Mouse (Mus musculus) MN1 (cell line): ENCODE data around the gene Stab2.

ENCODE experiments used
- DNase-seq: peaks from one replicate; pipeline ENCODE4 v3.0.0-alpha.2; 2016; ENCODE audit warnings: low spot score

The Stab2 gene

GRCm38 (mm10) chr10:86825871-86826522 is 181.8 kb downstream of the Stab2 start:
- DNase-seq: no peak

GRCm38 (mm10) chr10:86824871-86825270 is 183.0 kb downstream of the Stab2 start:
- DNase-seq: no peak

DNA sequence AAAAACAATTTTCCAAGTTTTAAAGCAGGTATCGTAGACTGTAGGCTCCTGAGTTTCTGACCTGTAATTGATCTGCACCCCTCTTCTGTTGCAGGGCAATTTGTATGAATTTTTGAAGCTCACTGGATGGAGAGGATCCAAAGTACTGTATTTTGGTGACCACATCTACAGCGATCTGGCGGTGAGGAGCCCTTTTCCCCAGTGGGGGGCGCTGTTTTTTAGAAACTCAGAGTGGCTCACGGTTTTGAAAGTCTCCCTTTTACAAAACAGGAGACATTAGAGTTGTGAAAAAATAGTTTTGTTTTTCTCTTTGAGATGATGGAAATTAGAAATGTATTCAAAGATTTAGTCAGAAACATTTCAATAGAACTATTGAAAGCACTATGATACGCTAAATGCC is 183.7 kb downstream of the Stab2 start:
- no peak for DNase-seq

DNA sequence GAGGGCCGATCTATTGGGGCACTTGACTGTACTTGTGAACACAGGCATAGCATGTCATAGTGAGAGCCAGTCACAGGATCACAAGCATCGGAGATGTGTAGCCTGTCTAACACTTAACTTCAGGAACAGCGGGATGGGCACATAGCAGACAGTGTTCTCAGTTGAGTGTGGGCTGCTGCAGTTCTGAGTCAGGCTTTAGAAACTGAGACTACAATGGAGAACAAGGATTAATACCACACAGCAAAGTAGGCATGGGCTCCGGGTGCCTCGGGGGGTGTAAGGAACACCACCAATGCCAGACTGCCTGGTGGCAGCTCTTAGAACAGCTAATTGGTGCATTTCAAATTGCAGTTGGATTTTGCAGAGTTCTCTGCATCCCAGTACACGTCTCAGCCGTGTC is 186.8 kb downstream of the Stab2 start:
- no peak for DNase-seq

- no peak for DNase-seq
Measured at GRCm38 (mm10) chr10:86819649-86820165, 188.1 kb downstream of the Stab2 start.

DNA sequence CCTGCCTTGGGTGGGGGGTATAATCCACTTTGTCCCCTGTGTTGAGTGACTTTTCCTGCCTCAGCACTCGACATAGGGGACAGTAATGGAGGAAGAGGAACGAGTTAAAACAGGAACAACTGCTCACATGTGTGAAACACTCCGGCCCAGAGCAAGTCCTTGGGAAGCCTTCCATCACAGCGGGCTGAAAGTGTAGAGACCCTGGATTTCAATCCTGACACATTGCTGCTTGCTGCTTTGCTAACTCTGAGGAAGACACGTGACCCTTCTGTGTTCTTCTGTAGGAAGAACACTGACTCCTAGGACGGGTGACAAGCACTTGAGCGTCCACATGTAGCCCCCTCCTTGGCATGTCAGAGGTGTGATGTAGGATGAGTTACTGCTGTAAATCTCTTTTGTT is 192.7 kb downstream of the Stab2 start:
- no peak for DNase-seq

- no peak for DNase-seq
Measured at GRCm38 (mm10) chr10:86814292-86815131, 193.3 kb downstream of the Stab2 start.

- DNase-seq: no peak
Measured at GRCm38 (mm10) chr10:86810612-86811011, 197.2 kb downstream of the Stab2 start.

DNA sequence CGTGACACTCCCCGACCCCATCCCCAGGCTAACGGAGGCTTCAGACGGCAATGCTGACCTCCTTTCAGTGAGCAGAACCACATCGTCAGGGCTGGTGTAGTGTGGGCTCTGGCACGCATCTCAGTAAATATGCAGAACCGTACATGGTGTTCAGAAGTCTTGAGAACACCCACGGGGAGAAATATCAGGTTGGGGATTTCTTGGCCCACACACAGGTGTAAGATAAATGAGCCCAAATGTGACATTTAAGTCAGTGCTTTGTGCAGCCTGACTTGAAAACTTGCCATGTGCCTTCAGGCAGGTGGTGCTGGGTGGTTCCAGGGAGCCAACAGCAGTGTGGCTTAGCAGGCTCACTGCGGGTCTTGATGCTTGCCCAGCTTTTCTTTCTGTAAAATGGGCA is 197.8 kb downstream of the Stab2 start:
- no peak for DNase-seq

DNA sequence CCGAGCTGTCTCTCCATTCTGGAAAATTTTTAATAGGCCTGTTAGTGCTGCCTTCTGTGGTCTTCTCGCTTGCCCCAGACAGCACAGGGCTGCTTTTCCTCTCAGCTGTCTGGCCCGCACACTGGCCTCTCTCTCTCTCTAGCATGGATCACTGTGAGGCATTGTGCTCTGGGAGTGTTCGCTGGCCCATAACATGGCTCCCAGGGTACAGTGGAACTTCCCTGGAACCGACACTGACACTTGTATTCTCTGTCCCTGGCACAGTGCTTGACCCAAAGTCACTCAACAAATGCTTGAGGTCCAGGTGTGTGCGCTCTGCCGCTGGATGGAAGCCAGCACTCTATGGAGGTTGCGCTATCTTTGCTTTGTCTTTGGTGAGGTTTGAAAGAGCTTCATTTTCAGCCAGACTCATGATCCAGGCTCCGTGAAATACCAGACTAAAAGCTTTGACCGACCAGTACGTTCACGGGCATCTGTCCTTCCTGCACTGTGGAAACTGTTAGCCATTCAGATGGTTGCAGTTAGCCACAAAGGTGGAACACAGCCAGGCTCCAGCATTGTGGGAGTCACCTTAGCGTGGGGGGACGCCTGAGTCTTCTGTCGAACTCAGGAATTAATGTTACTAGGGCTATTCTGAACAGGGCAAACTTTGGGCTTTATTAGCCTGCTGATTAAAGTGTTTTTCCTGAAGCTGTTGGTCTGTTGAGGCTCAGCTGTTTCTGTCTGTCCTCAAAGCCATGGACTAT is 199.6 kb downstream of the Stab2 start:
- DNase-seq: no peak

- DNase-seq: no peak
Measured at GRCm38 (mm10) chr10:86807362-86807761, 200.5 kb downstream of the Stab2 start.

DNA sequence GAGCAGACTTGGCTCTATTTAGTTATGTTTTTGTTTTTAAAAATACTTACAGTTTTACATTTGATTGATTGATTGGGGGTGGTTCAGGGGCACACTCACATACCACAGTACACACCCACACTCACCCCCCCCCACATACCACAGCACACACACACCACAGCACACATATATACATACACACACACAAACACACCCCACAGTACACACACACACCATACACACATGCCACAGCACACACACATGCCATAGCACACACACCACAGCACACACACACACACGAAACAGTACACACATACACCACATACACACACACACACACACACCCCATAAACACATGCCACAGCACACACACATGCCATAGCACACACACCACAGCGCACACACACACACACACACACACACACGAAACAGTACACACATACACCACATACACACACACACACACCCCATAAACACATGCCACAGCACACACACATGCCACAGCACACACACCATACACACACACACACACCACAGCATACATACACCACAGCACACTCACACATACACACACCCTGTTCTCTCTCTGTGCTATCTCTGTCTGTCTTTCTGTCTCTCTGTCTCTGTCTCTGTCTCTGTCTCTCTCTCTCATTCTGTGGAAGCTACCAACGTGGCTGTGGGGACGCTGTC is 211.6 kb downstream of the Stab2 start:
- DNase-seq: no peak

DNA sequence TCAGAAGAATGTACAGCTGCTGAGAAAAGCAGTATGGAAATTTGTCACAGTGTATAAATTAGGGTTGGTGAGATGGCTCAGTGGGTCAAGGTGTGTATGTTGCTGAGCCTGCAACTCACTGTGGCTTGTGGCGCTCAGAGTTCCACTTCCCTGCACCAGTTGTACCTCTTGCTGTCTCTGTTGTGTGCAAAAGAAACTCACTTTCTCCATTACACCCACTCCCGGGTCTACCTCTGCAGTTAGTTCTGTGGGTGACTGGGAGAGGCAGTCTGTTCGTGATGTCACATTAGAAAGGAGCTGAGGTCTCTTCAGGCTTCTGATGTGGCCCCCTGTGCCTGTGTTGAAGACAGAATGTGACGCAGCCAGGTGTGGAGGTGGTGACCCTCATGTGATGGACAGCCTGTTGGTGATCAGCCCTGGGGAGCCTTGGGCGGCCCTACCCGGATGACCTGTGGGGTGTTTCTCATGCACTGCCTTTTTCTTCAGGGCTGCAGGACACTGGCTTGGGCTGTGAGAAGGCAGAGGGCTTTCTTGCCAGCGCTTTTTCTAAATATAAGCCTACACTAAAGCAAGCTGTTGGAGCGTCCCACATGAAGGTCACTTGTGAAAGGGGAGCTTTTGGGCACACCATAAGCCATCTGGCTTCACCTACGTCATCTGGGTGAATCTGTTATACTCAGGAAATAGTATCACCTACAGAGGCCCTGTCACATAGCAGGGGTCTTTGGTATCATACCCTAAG is 212.9 kb downstream of the Stab2 start:
- DNase-seq: no peak

DNA sequence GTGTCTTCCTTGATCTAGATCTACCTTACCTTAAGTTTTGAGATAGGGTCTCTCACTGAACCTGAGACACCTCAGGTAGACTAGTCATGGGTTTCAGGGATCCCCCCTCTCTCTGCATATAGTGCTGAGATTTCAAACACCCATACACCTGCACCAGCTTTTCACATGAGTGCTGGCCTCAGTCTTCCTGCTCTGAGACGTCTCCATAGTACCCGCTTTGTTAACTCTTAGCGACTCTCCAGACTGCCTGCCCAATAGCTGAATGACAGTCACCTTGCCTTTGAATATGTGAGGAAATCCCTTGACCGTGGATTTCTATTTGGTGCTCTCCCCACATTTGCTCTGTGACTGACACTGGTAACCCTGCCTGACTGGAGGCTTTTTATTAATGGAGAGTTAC is 213.6 kb downstream of the Stab2 start:
- no peak for DNase-seq

DNA sequence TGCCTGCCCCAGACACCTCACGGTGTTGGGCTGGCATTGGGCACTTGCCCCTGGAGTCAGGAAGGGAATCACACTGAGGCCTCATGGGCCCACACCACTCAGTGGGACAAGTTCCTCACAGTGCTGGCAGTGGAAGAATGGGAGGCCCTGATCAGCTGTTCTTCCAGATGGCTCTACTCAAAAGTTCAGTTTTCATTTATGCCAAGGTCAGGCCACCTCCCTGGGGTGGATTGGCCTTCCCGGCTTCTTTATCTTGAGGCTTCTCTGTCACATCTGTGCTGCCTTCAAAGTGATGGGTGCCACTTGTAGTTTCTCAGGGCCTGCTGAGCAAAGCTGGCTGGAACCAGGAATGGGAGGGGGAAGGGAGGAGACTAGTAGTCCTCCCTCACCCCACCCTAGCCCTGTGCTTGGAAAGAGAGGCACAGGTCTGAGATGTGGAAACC is 214.3 kb downstream of the Stab2 start:
- DNase-seq: no peak

GRCm38 (mm10) chr10:86791507-86792184 is 216.2 kb downstream of the Stab2 start:
- no peak for DNase-seq
